Mouse (Mus musculus) heart, embryonic 10.5 days (tissue): ENCODE measurements around the gene Usp8. TPM values are rescaled to one million over a fixed set of nuclear protein-coding genes. Genes with fewer than 3 reads are reported as not detected.

Experiments
- DNase-seq: peaks from one replicate; pipeline ENCODE4 v3.0.0-alpha.2; 2017; ENCODE audit warnings: low spot score
- H3K27ac ChIP-seq: fragments of 300-500 bp; sonication (generic); 2 replicates; pipeline ENCODE4 v1.5.1; 2016; ENCODE audit warnings: mild to moderate bottlenecking
- H3K27me3 ChIP-seq: fragments of 300-500 bp; sonication (generic); 2 replicates; pipeline ENCODE4 v1.6.1; 2016; ENCODE audit warnings: mild to moderate bottlenecking; ENCODE audit not compliant: poor library complexity, insufficient read depth, severe bottlenecking
- H3K36me3 ChIP-seq: fragments of 300-500 bp; sonication (generic); 2 replicates; pipeline ENCODE4 v1.6.1; 2016; ENCODE audit warnings: mild to moderate bottlenecking, moderate library complexity
- H3K4me1 ChIP-seq: fragments of 300-500 bp; sonication (generic); 2 replicates; pipeline ENCODE4 v1.6.1; 2016; ENCODE audit warnings: mild to moderate bottlenecking
- H3K4me3 ChIP-seq: fragments of 300-500 bp; sonication (generic); 2 replicates; pipeline ENCODE4 v1.5.1; 2016; ENCODE audit warnings: mild to moderate bottlenecking, moderate library complexity
- H3K9me3 ChIP-seq: fragments of 300-500 bp; sonication (generic); 2 replicates; pipeline ENCODE4 v1.6.1; 2016; ENCODE audit warnings: mild to moderate bottlenecking, moderate library complexity
- WGBS: fragments of 180-500 bp; shearing (Covaris S2); methylation state at CpG from one replicate; pipeline ENCODE4 v1.1.7; 2016; 5-methylcytosine and 5-hydroxymethylcytosine counted together
- polyA plus RNA-seq: library from polyadenylated mRNA; unstranded; fragments of >200 nt; fragmentation: Nextera tagmentation; extraction: Ambion mirVana; gene quantifications from 2 replicates; pipeline ENCODE4 v1.2.1, GENCODE M21; 2016

Gene Usp8
- 40.3 and 42.4 TPM in 2 replicates for polyA plus RNA-seq

DNA sequence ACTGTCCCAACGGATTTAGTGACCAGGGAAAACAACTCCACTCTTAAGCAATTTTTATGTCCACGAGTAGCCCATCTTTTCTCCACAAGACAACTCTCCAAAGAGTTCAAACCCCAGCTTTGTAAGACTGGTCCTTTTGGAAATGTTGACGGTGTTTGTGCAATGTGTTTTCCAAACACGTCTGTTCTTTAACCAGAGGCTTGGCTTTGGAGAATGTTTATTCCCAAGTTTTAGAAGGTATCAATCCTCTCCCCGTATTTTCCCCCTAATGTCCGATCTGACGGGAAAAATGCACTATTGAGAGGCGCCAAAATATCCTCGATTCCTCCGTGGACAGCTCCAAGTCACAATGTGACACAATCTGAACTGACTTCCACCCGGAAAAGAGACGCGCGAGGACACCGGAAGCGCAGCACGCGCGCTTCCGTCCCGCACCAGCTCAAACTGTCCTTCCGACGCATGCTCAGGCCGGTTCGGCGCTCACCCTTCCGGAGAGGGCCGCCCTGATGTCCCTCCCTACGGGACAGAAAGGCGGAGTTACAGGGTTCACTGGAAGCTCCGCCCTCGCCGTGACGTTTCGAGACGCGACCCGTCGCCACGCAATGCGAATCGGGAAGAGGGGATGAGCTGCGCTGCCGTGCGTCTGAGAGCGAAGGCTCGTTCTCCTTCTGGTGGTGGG lies at the start of gene Usp8:
Usp8 (plus strand) TSS at position 570 of the 679 bp plus-strand sequence.
- peak within 1 kb of the TSS; percentile 91 for H3K27ac ChIP-seq
- peak within 1 kb of the TSS; percentile 93 for H3K4me3 ChIP-seq
- H3K9me3 ChIP-seq = no peaks in the 10 kb centered on the region
- peaks cover 8% of the 10 kb centered on the region for H3K4me1 ChIP-seq
- H3K27me3 ChIP-seq = no peaks in the 10 kb centered on the region
- DNase-seq = peak; percentile 99
- H3K36me3 ChIP-seq = 0 out of 2 replicates have a peak, but pooled peaks cover 7% of the 10 kb centered on the region
- 3% methylated on average over 47 of the region's 47 CpGs for WGBS

DNA sequence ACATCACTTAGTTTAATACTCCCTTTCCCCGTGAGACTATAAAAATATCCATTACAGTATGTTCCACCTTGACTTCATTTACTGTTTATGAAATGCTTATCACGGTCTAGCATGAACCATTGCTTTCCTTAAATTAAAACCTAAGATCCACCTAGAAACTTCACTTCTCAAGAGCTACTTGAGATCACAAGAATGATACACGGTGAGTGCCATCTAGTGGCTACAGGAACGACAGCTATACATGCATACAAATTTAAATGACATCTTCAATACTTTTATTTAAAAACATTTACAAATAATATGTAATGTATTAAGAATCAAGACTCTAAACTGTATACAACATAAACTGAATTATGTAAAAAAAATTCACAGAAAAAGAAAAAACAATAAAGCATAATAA lies 43.6 kb upstream of the Usp8 start:
- WGBS = 58% methylated on average over 4 of the region's 4 CpGs
- Histone ChIP-seq H3K4me1 (no peaks in the 10 kb centered on the region), H3K4me3 (no peak overlapping the region), H3K9me3 (no peaks in the 10 kb centered on the region), H3K36me3 (no peaks in the 10 kb centered on the region), H3K27me3 (no peaks in the 10 kb centered on the region), H3K27ac (no peak overlapping the region)
- DNase-seq = no peak

GRCm38 (mm10) chr2:126665984-126666383 lies 41.1 kb upstream of the Usp8 start:
- 90% methylated on average over 3 of the region's 3 CpGs for WGBS
- Histone ChIP-seq H3K4me3 (no peak overlapping the region), H3K36me3 (no peaks in the 10 kb centered on the region), H3K27me3 (no peaks in the 10 kb centered on the region), H3K9me3 (no peaks in the 10 kb centered on the region), H3K27ac (no peak overlapping the region), H3K4me1 (no peaks in the 10 kb centered on the region)
- no peak for DNase-seq

DNA sequence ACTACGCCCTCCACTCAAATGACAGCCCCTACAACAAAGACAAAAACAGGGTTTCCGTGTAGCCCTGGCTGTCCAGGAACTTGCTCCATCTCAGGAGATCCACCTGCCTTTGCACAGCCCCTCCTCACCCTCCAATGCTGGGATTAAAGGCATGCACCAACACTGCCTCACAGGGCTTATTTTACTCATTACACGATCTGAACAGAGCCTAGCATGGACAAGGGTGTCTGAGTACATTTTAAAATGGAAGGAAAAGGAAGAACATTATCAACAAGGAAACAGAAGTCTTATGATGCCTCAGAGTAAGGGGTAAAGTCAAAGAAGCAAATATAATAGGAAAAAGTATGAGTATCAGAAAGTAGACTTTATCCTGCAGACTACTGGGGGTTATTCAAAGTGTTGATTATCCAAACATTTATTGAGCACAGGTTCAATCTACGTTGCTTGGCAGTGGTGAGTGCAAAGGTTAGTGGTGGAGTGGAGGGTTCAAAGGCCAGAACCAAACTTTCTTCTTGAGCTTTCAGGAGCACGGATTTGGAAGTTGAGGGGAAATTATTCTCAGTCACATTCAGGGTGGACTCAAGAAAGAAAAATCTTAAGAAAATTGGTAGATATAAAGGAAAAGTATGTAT lies 38.4 kb upstream of the Usp8 start:
- Histone ChIP-seq H3K4me1 (peaks cover 7% of the 10 kb centered on the region; the same call in 1 of the 2 replicates), H3K27me3 (no peaks in the 10 kb centered on the region), H3K9me3 (no peaks in the 10 kb centered on the region), H3K27ac (no peak overlapping the region), H3K4me3 (no peak overlapping the region), H3K36me3 (no peaks in the 10 kb centered on the region)
- DNase-seq = no peak
- WGBS = 87% methylated on average over 5 of the region's 5 CpGs

DNA sequence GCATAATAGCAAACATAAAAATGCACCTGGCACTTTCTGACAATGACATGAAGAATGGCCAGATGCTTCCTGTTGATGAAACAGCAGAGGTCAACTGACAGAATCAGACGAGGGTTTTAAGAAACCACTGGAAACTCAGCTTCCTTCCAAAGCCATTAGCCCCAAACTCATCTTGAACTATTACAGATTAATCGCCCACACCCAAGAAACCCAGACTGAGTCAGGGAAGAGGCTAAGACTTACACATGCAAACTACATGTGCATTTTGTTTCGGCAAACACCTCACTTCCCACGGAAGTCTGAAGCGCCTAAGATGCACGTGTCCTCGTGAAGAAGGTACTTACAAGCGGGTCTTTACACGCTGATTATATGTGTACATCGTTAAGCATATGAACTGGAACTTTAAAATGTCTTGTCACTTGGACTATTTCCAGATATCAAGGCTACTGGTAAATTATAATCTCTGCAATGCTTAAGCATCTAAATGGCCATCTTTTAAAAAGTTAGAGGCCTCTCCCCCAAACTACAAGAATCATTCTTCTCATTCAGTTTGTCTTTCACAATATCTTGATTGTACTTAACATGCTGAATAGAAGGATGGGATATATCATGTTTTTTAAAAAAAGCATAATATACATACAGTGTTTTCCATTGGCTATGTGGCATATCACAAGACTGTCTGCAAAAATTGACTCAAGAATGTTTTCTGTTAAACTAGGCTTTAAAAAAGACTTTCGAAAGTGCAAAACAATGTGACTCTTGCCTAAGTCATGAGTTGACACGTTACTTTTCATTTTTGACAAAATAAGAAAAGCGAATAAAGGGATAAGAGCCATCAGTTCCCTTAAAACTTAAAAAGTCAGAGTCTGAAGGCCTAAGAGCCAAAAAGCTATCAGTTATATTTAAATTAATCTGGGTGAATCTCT lies 33.5 kb upstream of the Usp8 start:
- Histone ChIP-seq H3K27ac (peak overlapping the region; percentile 100; the same call in 1 of the 2 replicates), H3K9me3 (no peaks in the 10 kb centered on the region), H3K27me3 (no peaks in the 10 kb centered on the region), H3K4me1 (peaks cover 9% of the 10 kb centered on the region; the same call in 1 of the 2 replicates), H3K36me3 (peaks cover 12% of the 10 kb centered on the region; the same call in 1 of the 2 replicates), H3K4me3 (peak overlapping the region; percentile 97)
- no peak for DNase-seq
- WGBS = 69% methylated on average over 13 of the region's 13 CpGs

GRCm38 (mm10) chr2:126674441-126675168 lies 32.5 kb upstream of the Usp8 start:
- peak; percentile 83 for DNase-seq
- H3K4me3 ChIP-seq = peak overlapping the region; percentile 97
- H3K4me1 ChIP-seq = peaks cover 9% of the 10 kb centered on the region; the same call in 1 of the 2 replicates
- H3K27me3 ChIP-seq = no peaks in the 10 kb centered on the region
- peaks cover 18% of the 10 kb centered on the region for H3K36me3 ChIP-seq
- H3K27ac ChIP-seq = peak overlapping the region; percentile 100
- H3K9me3 ChIP-seq = no peaks in the 10 kb centered on the region
- under 1% methylated on average over 77 of the region's 77 CpGs for WGBS

DNA sequence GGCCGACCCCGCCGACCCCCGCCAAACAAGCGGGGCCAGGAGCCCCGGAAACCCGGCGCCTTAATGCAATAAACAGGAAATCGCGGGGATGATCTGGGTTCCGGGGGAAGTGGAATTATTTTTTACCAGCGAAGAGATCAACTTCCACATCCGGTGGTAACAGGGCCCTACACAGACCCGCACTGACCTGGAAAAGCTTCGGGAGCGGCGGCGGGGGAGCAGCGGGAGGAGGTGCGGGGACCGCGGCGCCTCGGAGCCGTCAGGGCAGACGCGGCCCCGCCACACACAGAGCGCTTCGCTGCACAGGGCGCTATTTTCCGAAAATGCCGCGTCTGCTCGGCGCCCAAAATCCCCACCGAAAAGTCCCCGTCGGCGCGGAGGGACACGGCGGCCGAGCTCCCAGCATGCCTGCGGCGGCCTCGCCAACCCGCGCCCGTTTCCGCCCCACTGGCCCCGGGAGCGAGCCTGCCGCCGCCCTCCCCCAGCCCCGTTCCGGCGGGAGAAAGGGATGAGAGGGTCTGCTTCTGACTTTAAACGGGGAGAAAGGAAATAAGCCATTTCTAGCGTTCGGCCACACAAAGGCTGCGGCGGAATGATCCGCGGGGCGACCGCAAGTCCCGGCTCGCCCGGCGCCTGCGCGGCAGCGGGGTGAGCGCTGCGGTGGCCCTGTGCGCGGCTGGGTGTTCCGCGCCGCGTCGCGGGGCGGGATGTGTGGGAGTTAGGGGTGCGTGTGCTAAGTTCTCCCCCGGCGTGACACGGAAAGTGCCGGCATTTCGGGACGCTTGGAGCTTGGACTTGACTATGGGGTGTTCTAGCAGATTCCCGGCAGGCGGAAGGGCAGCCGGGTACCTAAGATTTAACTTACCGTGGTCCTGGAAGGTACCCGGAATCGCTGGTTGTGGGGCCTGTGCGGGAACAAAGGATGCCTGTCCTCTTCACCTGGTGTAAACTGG lies 31.7 kb upstream of the Usp8 start:
- Histone ChIP-seq H3K4me3 (peak overlapping the region; percentile 97), H3K27me3 (no peaks in the 10 kb centered on the region), H3K9me3 (no peaks in the 10 kb centered on the region), H3K27ac (peak overlapping the region; percentile 100), H3K4me1 (peaks cover 9% of the 10 kb centered on the region; the same call in 1 of the 2 replicates), H3K36me3 (peaks cover 22% of the 10 kb centered on the region)
- under 1% methylated on average over 99 of the region's 99 CpGs for WGBS
- peak; percentile 92 for DNase-seq

- Histone ChIP-seq H3K27ac (peak within 1 kb of the TSS; percentile 100), H3K4me1 (peaks cover 9% of the 10 kb centered on the region; the same call in 1 of the 2 replicates), H3K4me3 (peak within 1 kb of the TSS; percentile 97), H3K9me3 (no peaks in the 10 kb centered on the region), H3K27me3 (no peaks in the 10 kb centered on the region), H3K36me3 (peaks cover 28% of the 10 kb centered on the region)
- DNase-seq = no peak
- WGBS = 26% methylated on average over 12 of the region's 12 CpGs
Observed at GRCm38 (mm10) chr2:126676122-126676515, 31.0 kb upstream of the Usp8 start, which contains the start of gene Gabpb1. Gabpb1 (minus strand) TSS chr2:126676337.

DNA sequence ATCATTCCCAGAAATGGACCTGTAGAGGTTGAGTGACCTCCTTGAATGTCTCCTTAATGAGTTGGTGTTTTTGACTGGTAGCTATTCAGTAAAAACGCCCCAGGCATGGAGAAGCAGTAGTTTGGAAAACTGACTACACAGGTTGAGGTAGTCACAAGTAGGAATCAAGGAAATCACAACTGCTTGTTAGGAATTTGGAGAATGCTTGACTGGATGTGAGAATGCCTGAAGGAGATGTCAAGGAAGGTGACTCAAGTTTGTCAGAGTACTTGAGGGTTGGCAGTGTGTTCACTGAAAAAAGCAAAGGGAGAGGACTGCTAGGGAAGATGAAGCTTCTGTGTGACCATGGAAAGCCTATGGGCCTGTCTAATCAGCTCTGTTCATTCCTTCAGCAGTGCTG lies 29.8 kb upstream of the Usp8 start:
- Histone ChIP-seq H3K9me3 (no peaks in the 10 kb centered on the region), H3K4me1 (peaks cover 11% of the 10 kb centered on the region; the same call in 1 of the 2 replicates), H3K36me3 (peaks cover 28% of the 10 kb centered on the region), H3K4me3 (no peak overlapping the region; the same call in 1 of the 2 replicates), H3K27ac (no peak overlapping the region), H3K27me3 (no peaks in the 10 kb centered on the region)
- 83% methylated on average over 1 of the region's 1 CpGs for WGBS
- DNase-seq = no peak

DNA sequence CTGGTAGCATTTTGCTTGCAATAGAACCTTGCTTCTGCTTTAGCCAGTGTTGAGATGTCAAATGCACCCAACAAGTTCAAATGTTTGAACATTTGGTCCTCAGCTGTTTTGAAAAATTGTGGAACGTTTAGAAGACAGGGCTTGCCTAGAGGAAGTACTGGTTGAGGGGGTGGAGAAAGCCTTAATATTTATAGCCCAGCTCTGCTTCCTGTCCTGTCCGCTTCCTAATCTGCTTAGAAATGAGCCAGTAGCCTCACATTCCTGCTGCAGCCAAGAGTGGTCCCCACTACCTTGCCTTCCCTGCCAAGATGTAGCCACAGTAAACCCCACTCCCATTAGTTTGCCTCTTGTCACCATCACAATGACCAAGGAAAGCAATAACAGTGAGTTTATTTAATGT lies 24.8 kb upstream of the Usp8 start:
- no peak overlapping the region for H3K27ac ChIP-seq

DNA sequence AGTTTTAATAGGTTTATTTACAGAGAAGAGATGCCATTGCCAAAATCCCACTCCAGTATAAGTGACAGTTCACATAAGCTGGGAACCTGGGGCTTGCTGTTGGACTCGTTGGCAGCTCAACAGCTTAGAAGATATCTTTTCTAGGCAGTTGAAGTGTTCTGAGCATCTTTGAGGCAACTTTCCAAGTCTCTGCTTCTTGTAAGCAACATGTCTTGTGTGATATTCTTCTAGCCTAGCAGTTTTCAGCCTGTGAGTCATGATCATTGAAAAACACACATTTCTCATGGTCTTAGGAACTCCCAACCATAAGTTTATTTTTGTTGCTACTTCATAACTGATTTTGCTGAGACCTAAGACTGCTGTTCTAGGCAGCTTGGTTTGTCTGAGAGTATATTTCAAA lies 24.2 kb upstream of the Usp8 start:
- Histone ChIP-seq H3K36me3 (peaks cover 36% of the 10 kb centered on the region), H3K4me1 (peaks cover 4% of the 10 kb centered on the region; the same call in 1 of the 2 replicates), H3K9me3 (no peaks in the 10 kb centered on the region), H3K4me3 (no peak overlapping the region), H3K27me3 (no peaks in the 10 kb centered on the region), H3K27ac (no peak overlapping the region)
- DNase-seq = no peak
- 72% methylated on average over 1 of the region's 1 CpGs for WGBS

More for the DNA sequence above, 24.8 kb upstream of the Usp8 start:
- no peak overlapping the region for H3K4me3 ChIP-seq
- H3K27me3 ChIP-seq = no peaks in the 10 kb centered on the region
- H3K9me3 ChIP-seq = no peaks in the 10 kb centered on the region
- peaks cover 4% of the 10 kb centered on the region; the same call in 1 of the 2 replicates for H3K4me1 ChIP-seq
- 39% methylated on average over 2 of the region's 2 CpGs for WGBS
- H3K36me3 ChIP-seq = peaks cover 41% of the 10 kb centered on the region
- no peak for DNase-seq
